In genomic region chr5:53784818-53785520, GRCm38 (mm10) we compare ENCODE assay signal across 27 mouse cellular contexts. TPM values are rescaled to one million over a fixed set of nuclear protein-coding genes. Genes with fewer than 3 reads are reported as not detected.
A peak's percentile ranks its signal among the peaks of the same experiment; 100 is the strongest.
DNase-seq lines count a peak whose midpoint lies in the region; ATAC-seq and TF ChIP-seq lines count a peak whose summit lies in the region.
"Had no signal": no experiment of that assay in that cellular context is flagged by ENCODE, and none has a peak within 500 bp of the region (broad histone marks: within the 10 kb centered on the region; RNA-seq: fewer than 3 reads in every experiment).

No protein-coding gene starts in this region.

- peak overlapping the region; percentile 24; the same call in 1 of the 2 replicates for H3K27ac ChIP-seq in gastrocnemius, adult 2 months
- H3K27ac ChIP-seq in hindbrain, postnatal 0 days, result no peak overlapping the region
- H3K27ac ChIP-seq: embryonic facial prominence, embryonic 15.5 days; heart, embryonic 15.5 days; limb, embryonic 15.5 days; liver, embryonic 14.5 days; lung, embryonic 15.5 days; neural tube, embryonic 12.5 days had no signal

- no peaks in the 10 kb centered on the region for H3K4me1 ChIP-seq in hindbrain, postnatal 0 days (ENCODE audit: insufficient read depth, low read length)
- H3K4me1 ChIP-seq: embryonic facial prominence, embryonic 15.5 days; heart, embryonic 15.5 days; limb, embryonic 15.5 days; lung, embryonic 15.5 days; neural tube, embryonic 12.5 days had no signal

- no peak overlapping the region for H3K4me2 ChIP-seq in hindbrain, postnatal 0 days (ENCODE audit: low read depth, low read length)
- H3K4me2 ChIP-seq: embryonic facial prominence, embryonic 15.5 days; heart, embryonic 15.5 days; limb, embryonic 15.5 days; lung, embryonic 15.5 days; neural tube, embryonic 12.5 days had no signal

- ATAC-seq in hindbrain, postnatal 0 days, result no peak
- ATAC-seq: activated CD4-positive, CD25-positive, alpha-beta regulatory T cell, adult 4 months; forebrain, embryonic 16.5 days had no signal

- peak; percentile 23 for DNase-seq in gastrocnemius, adult 2 months
- no peak for DNase-seq in gastrocnemius, postnatal 10 days
- peak; percentile 4 to 17 for DNase-seq in heart, adult 9 months (ENCODE audit: low spot score in 2 of 2)
- no peak for DNase-seq in heart, postnatal 25 days (ENCODE audit: low spot score)
- peak; percentile 43 for DNase-seq in brain, adult 2 months (ENCODE audit: low read depth, low spot score)
- DNase-seq in skeletal muscle tissue, adult 2 months (ENCODE audit: low read depth, low spot score), result peak; percentile 10
- DNase-seq in spleen, postnatal 14 days (ENCODE audit: low spot score in 2 of 2), result no peak
- no peak for DNase-seq in hindbrain, postnatal 0 days (ENCODE audit: low spot score)
- DNase-seq: adrenal gland, adult 8-10 months; cerebellum, adult 2 months; kidney, adult 11 months; layer of hippocampus, adult 9-11 months; left cerebral cortex, postnatal 4 days; lung, postnatal 36 days; midbrain, embryonic 14.5 days; right cerebral cortex, postnatal 25 days; thymus, adult 18-20 months; thymus, postnatal 36 days had no signal

- no peak overlapping the region for H3K9ac ChIP-seq in hindbrain, postnatal 0 days (replicated peaks; ENCODE audit: low read length)
- H3K9ac ChIP-seq: embryonic facial prominence, embryonic 15.5 days; heart, embryonic 15.5 days; limb, embryonic 15.5 days; liver, embryonic 14.5 days; lung, embryonic 15.5 days; neural tube, embryonic 12.5 days had no signal

- H3K9me3 ChIP-seq in hindbrain, postnatal 0 days (ENCODE audit: low read length), result no peaks in the 10 kb centered on the region
- H3K9me3 ChIP-seq: embryonic facial prominence, embryonic 15.5 days; G1E; heart, embryonic 15.5 days; limb, embryonic 15.5 days; lung, embryonic 15.5 days; neural tube, embryonic 12.5 days had no signal

- H3K4me3 ChIP-seq in gastrocnemius, adult 2 months, result peak overlapping the region; percentile 13; the same call in 1 of the 2 replicates
- H3K4me3 ChIP-seq in hindbrain, postnatal 0 days (ENCODE audit: low read length), result no peak overlapping the region
- H3K4me3 ChIP-seq: embryonic facial prominence, embryonic 15.5 days; heart, embryonic 15.5 days; limb, embryonic 15.5 days; lung, embryonic 15.5 days; neural tube, embryonic 12.5 days had no signal

- no peaks in the 10 kb centered on the region for H3K36me3 ChIP-seq in hindbrain, postnatal 0 days (ENCODE audit: insufficient read depth, low read length)
- H3K36me3 ChIP-seq: embryonic facial prominence, embryonic 15.5 days; G1E; heart, embryonic 15.5 days; limb, embryonic 15.5 days; lung, embryonic 15.5 days; neural tube, embryonic 12.5 days had no signal

- intact Hi-C loops in gastrocnemius, adult 2 months (cut with DNase I), result no loop called here
- intact Hi-C loops in heart, postnatal 25 days (cut with DNase I), result no loop called here

- TF ChIP-seq CTCF in gastrocnemius, adult 2 months (IDR thresholded peaks at IDR 0.05), result no peak
- TF ChIP-seq CTCF in hindbrain, postnatal 0 days (IDR thresholded peaks at IDR 0.05; ENCODE audit: low read depth), result no peak

- WGBS in hindbrain, postnatal 0 days, result 57% methylated on average over 12 of the region's 12 CpGs

- no peaks in the 10 kb centered on the region for H3K27me3 ChIP-seq in hindbrain, postnatal 0 days (ENCODE audit: insufficient read depth, low read length)
- H3K27me3 ChIP-seq: embryonic facial prominence, embryonic 15.5 days; heart, embryonic 15.5 days; limb, embryonic 15.5 days; lung, embryonic 15.5 days; neural tube, embryonic 12.5 days had no signal

RNA-seq across cellular contexts. Expression of gene Tbc1d19, which starts 24.4 kb away (rescaled TPM):
- 10 to 100 TPM; 18.2 to 33.6 TPM for total RNA-seq in gastrocnemius, adult 2 months (2021)
- total RNA-seq in gastrocnemius, postnatal 10 days (2021), result 10 to 100 TPM; 20.5 to 21.2 TPM
- 10 to 100 TPM; 20.6 to 20.9 TPM for total RNA-seq in heart, postnatal 25 days (2021)
- total RNA-seq in hindbrain, postnatal 0 days (2014; rRNA removed), result 39.7 and 45.6 TPM in 2 replicates
- 45.4 and 52.4 TPM in 2 replicates for polyA plus RNA-seq in hindbrain, postnatal 0 days (2015; fragmentation: Nextera tagmentation; extraction: Ambion mirVana)

Comparison
In these comparisons a context has a peak if more than half of its experiments do, and no peak if none do; other contexts are left out.
1. DNase-seq: peak in gastrocnemius, adult 2 months (single experiment), heart, adult 9 months (2 of 2), brain, adult 2 months (single experiment) and skeletal muscle tissue, adult 2 months (single experiment); none in gastrocnemius, postnatal 10 days (single experiment), heart, postnatal 25 days (single experiment), spleen, postnatal 14 days (0 of 2) and hindbrain, postnatal 0 days (single experiment).